Mouse (Mus musculus) layer of hippocampus, postnatal 36 days (tissue): ENCODE measurements around the gene Ccdc138. TPM values are rescaled to one million over a fixed set of nuclear protein-coding genes. Genes with fewer than 3 reads are reported as not detected.
A peak's percentile ranks its signal among the peaks of the same experiment; 100 is the strongest.

ENCODE experiments used
- DNase-seq, 2 experiments: peaks; one replicate each; pipeline ENCODE4 v3.0.0; 2022
- total RNA-seq, 2 experiments: library from RNA; stranded (reverse); gene quantifications; 2 replicates each; pipeline ENCODE4 v1.2.3; 2021

Gene Ccdc138
- total RNA-seq, 2 experiments from 2014 or later: 4.3 to 4.4 TPM

- DNase-seq: no peak
These were observed 87.9 kb downstream of the Ccdc138 start for GRCm38 (mm10) chr10:58585427-58586223.

GRCm38 (mm10) chr10:58594486-58594885, 96.7 kb downstream of the Ccdc138 start:
- DNase-seq: no peak

- DNase-seq: no peak
These were observed 97.4 kb downstream of the Ccdc138 start for GRCm38 (mm10) chr10:58595197-58595596.

- no peak for DNase-seq
These were observed 98.1 kb downstream of the Ccdc138 start for GRCm38 (mm10) chr10:58595821-58596220.

- DNase-seq: no peak
These were observed 102.4 kb downstream of the Ccdc138 start for GRCm38 (mm10) chr10:58600151-58600550.

- DNase-seq: no peak
These were observed 103.2 kb downstream of the Ccdc138 start for GRCm38 (mm10) chr10:58600983-58601382.

- peak; percentile 50 to 58 for DNase-seq
These were observed 103.7 kb downstream of the Ccdc138 start for GRCm38 (mm10) chr10:58601431-58601901.

GRCm38 (mm10) chr10:58601946-58602345, 104.2 kb downstream of the Ccdc138 start:
- DNase-seq: no peak

GRCm38 (mm10) chr10:58604779-58605178, 107.0 kb downstream of the Ccdc138 start:
- no peak for DNase-seq

- no peak for DNase-seq
These were observed 108.6 kb downstream of the Ccdc138 start for GRCm38 (mm10) chr10:58606356-58606755.

- no peak for DNase-seq
These were observed 111.1 kb downstream of the Ccdc138 start for GRCm38 (mm10) chr10:58608858-58609257.

GRCm38 (mm10) chr10:58610484-58611261, 112.9 kb downstream of the Ccdc138 start:
- no peak for DNase-seq

GRCm38 (mm10) chr10:58614601-58615000, 116.9 kb downstream of the Ccdc138 start:
- no peak for DNase-seq

GRCm38 (mm10) chr10:58616565-58616964, 118.8 kb downstream of the Ccdc138 start:
- DNase-seq: no peak

GRCm38 (mm10) chr10:58618501-58619216, 120.9 kb downstream of the Ccdc138 start:
- DNase-seq: no peak

GRCm38 (mm10) chr10:58619266-58619665, 121.5 kb downstream of the Ccdc138 start:
- no peak for DNase-seq

- DNase-seq: no peak
These were observed 127.3 kb downstream of the Ccdc138 start for GRCm38 (mm10) chr10:58624848-58625711.
